Mouse (Mus musculus) embryonic fibroblast, embryonic 13.5 days (primary cell): ENCODE data around the gene Ank3.

Experiments
- CTCF ChIP-seq: IDR thresholded peaks from 2 replicates; pipeline ENCODE4 v1.5.1; 2011; ENCODE audit warnings: mild to moderate bottlenecking, control low read depth, low read length, moderate library complexity, borderline replicate concordance; ENCODE audit not compliant: insufficient read depth
- POLR2A ChIP-seq: IDR thresholded peaks from 2 replicates; pipeline ENCODE4 v1.6.1; 2011; ENCODE audit warnings: low read depth, mild to moderate bottlenecking, control low read depth, low read length, moderate library complexity

GRCm38 (mm10) chr10:69546643-69547042, 148.1 kb downstream of the Ank3 start:
- TF ChIP-seq POLR2A (no peak), CTCF (no peak)
